Mouse (Mus musculus) ES-Bruce4 (cell line): ENCODE measurements around the gene Cdpf1.

ENCODE experiments used
- CTCF ChIP-seq: IDR thresholded peaks from one replicate; pipeline ENCODE4 v1.8.1; 2011; ENCODE audit warnings: low read depth, low read length
- EP300 ChIP-seq: IDR thresholded peaks from 2 replicates; pipeline ENCODE4 v1.6.1; 2011; ENCODE audit warnings: low read depth, low read length; ENCODE audit not compliant: insufficient read depth

DNA sequence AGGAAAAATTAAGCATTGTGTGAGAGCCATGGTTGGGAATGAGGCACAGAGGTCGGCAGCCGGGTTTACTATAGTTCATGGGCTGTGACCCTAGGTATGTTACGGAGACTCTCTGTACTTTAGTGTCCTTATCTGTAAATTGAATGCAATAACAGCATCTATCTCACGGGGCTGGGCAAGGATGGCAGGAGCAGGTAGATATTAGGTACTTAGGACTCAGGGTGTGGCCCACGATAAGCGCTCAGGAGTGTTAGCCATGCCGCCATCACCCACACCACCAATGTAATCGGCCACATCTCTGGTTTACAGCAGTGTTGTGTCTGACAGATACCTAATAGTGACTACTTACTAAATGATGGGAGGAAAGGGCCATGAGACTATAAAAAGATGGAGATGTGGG lies 42.5 kb downstream of the Cdpf1 start:
- no peak for TF ChIP-seq CTCF
- TF ChIP-seq EP300, result no peak
